Mouse (Mus musculus) forebrain, embryonic 12.5 days (tissue): ENCODE measurements at regions not wholly inside any gene's neighbourhood (a gene's known extent, or its start where the extent isn't known, plus 50 kb on each side); places are given as distances from the start of the nearest gene placed in this dataset.

Experiments used
- ATAC-seq: fragments of 200-750 bp; cut with Nextera tagmentation; 2 replicates; pipeline ENCODE4 v1.8.0; 2017; ENCODE audit warnings: moderate TSS enrichment; ENCODE audit not compliant: low FRiP score
- H3K27ac ChIP-seq: fragments of 300-500 bp; sonication (generic); 2 replicates; pipeline ENCODE4 v1.5.1; 2016; ENCODE audit warnings: mild to moderate bottlenecking
- H3K27me3 ChIP-seq: fragments of 300-500 bp; sonication (generic); 2 replicates; pipeline ENCODE4 v1.6.1; 2016; ENCODE audit warnings: mild to moderate bottlenecking
- H3K36me3 ChIP-seq: fragments of 300-500 bp; sonication (generic); replicated peaks from 2 replicates; pipeline ENCODE4 v1.6.1; 2016; ENCODE audit warnings: mild to moderate bottlenecking
- H3K4me1 ChIP-seq: fragments of 300-500 bp; sonication (generic); 2 replicates; pipeline ENCODE4 v1.6.1; 2016
- H3K4me2 ChIP-seq: fragments of 300-500 bp; sonication (generic); 2 replicates; pipeline ENCODE4 v1.6.1; 2016; ENCODE audit warnings: mild to moderate bottlenecking, moderate library complexity
- H3K4me3 ChIP-seq: fragments of 300-500 bp; sonication (generic); replicated peaks from 2 replicates; pipeline ENCODE4 v1.5.1; 2016; ENCODE audit warnings: mild to moderate bottlenecking
- H3K9ac ChIP-seq: fragments of 300-500 bp; sonication (generic); 2 replicates; pipeline ENCODE4 v1.6.1; 2016; ENCODE audit warnings: mild to moderate bottlenecking
- H3K9me3 ChIP-seq: fragments of 300-500 bp; sonication (generic); 2 replicates; pipeline ENCODE4 v1.6.1; 2016
- WGBS: fragments of 180-500 bp; shearing (Covaris S2); methylation state at CpG from one replicate; pipeline ENCODE4 v1.1.7; 2016; 5-methylcytosine and 5-hydroxymethylcytosine counted together

DNA sequence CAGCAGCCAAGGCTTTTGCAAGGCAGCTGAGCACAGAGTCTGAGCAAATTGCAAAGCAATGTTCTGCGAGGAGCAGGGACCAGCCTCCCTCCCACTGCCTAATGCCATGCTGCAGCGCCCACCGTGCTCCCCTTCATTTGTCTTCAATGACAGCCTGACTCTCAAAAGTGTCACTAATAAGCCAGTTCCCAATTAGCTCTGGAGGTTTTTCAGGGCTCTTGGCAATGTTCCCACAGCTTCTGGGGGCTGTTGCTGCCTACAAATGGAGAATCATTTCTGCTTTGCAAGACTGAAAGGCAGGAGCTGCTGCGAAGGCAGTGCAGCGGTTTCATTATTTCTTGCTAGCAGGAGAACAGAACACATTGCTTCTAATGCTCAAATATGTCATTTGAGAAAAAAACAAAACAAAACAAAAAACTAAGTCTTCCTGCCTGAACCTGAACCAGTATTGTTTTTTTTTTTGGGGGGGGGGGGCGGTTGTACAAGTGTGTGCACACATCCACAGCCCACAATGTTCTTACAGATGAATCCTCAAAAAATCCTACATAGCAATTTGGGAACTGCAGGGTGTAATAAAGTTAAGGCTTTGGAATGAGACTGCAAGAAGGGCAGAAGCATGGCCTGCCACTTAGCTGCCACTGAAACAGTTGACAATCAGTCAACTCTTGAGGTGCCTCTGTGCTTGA, 283.5 kb upstream of the Emcn start:
- H3K36me3 ChIP-seq, result no peaks in the 10 kb centered on the region
- no peaks in the 10 kb centered on the region for H3K9me3 ChIP-seq
- peak overlapping the region; percentile 86 for H3K27ac ChIP-seq
- H3K9ac ChIP-seq, result no peak overlapping the region
- H3K4me3 ChIP-seq, result no peak overlapping the region
- ATAC-seq, result peak; percentile 95
- 26% methylated on average over 6 of the region's 6 CpGs for WGBS
- H3K4me1 ChIP-seq, result peaks cover 13% of the 10 kb centered on the region; the same call in 1 of the 2 replicates
- no peaks in the 10 kb centered on the region for H3K27me3 ChIP-seq
- peak overlapping the region; percentile 10; the same call in 1 of the 2 replicates for H3K4me2 ChIP-seq

DNA sequence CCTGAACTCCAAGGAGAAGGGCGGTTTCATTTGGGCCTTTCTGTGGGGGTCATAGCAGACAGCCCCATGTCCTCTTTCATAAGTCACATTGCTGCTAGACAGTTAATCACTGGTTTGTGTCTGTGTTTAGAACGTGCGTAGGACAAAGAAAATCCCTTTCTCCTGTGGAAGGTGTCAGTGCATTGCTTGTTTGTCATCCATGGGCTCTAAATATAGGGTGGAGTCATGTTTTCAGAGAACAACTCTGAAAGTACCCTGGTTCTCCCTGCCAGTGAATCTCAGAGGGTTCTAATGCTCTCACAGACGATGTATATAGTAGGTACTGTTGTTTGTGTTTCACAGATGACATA, 283.0 kb upstream of the Emcn start:
- H3K4me2 ChIP-seq, result no peak overlapping the region
- WGBS, result 53% methylated on average over 4 of the region's 4 CpGs

DNA sequence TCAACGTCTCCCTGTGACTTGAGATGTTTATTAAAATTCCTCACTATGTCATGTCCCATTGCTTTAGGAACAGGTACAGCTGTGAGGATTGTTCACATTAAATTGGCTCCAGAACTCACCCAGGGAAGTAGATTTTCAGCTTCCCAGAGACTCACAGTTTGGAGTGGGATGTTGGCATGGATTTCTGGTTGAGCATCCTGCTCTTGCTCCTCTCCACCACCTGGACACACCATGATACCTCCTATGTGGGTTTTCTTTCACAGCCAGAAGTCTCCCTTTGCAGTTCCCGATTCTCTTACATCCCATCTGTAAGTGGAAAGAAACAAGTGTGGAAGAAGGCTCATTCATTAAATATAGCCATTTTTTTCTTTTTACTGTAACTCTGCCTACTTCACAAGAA, 278.8 kb upstream of the Emcn start:
- no peaks in the 10 kb centered on the region for H3K36me3 ChIP-seq
- no peak overlapping the region for H3K9ac ChIP-seq
- H3K4me1 ChIP-seq, result peaks cover 6% of the 10 kb centered on the region; the same call in 1 of the 2 replicates
- 84% methylated on average over 2 of the region's 2 CpGs for WGBS
- no peaks in the 10 kb centered on the region for H3K27me3 ChIP-seq
- no peak overlapping the region for H3K27ac ChIP-seq
- H3K4me3 ChIP-seq, result no peak overlapping the region
- ATAC-seq, result no peak
- no peaks in the 10 kb centered on the region for H3K9me3 ChIP-seq
- no peak overlapping the region for H3K4me2 ChIP-seq

More for the DNA sequence above, 283.0 kb upstream of the Emcn start:
- Histone ChIP-seq H3K36me3 (no peaks in the 10 kb centered on the region), H3K27ac (peak overlapping the region; percentile 86), H3K4me1 (peaks cover 13% of the 10 kb centered on the region; the same call in 1 of the 2 replicates), H3K4me3 (no peak overlapping the region), H3K9ac (no peak overlapping the region), H3K9me3 (no peaks in the 10 kb centered on the region), H3K27me3 (no peaks in the 10 kb centered on the region)
- no peak for ATAC-seq

DNA sequence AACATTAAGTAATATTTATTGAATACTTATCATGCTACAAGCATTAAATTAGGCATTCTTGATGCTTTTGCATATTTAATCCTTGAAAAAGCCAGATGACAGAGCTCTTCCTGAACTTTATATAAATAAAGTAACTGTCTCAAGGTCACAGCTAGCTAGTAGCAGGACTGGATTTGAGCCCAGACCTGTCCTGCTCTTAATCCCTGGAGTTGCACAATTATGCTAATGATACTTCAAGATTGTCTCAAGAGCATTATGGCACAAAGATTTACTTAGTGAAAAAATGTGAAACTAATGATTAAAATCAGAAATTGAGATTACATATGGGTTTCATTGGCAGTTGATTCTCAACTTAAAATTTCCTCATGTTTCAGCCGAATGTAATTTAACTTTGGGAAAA, 273.5 kb upstream of the Emcn start:
- H3K4me1 ChIP-seq, result no peaks in the 10 kb centered on the region
- 84% methylated on average over 1 of the region's 1 CpGs for WGBS
- no peak overlapping the region for H3K4me3 ChIP-seq
- no peaks in the 10 kb centered on the region for H3K36me3 ChIP-seq
- H3K4me2 ChIP-seq, result no peak overlapping the region
- no peaks in the 10 kb centered on the region for H3K27me3 ChIP-seq
- H3K9me3 ChIP-seq, result no peaks in the 10 kb centered on the region
- H3K27ac ChIP-seq, result no peak overlapping the region
- ATAC-seq, result no peak
- H3K9ac ChIP-seq, result no peak overlapping the region

DNA sequence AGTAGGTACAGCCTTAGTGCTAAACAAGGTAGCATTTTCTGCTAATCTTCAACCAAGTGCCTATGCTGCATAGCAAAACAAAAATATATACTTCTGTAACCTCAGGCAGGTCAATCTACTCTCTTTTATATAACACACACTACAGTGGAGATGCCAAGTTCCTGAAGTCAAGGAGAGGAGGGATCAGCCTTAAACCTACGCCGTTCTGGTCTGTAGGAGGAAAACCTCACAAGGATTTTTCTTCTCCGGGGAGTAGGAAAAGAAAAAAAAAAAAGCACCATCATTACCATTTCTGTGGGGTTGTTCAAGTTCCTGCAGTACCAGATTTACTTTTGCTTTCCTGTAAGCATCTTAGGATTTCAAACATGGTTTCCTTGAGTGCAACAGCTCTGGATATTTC, 271.5 kb upstream of the Emcn start:
- Histone ChIP-seq H3K9ac (no peak overlapping the region), H3K36me3 (no peaks in the 10 kb centered on the region), H3K4me3 (no peak overlapping the region), H3K27ac (no peak overlapping the region), H3K9me3 (no peaks in the 10 kb centered on the region), H3K27me3 (no peaks in the 10 kb centered on the region), H3K4me2 (no peak overlapping the region), H3K4me1 (no peaks in the 10 kb centered on the region)
- WGBS, result 91% methylated on average over 3 of the region's 3 CpGs
- no peak for ATAC-seq

DNA sequence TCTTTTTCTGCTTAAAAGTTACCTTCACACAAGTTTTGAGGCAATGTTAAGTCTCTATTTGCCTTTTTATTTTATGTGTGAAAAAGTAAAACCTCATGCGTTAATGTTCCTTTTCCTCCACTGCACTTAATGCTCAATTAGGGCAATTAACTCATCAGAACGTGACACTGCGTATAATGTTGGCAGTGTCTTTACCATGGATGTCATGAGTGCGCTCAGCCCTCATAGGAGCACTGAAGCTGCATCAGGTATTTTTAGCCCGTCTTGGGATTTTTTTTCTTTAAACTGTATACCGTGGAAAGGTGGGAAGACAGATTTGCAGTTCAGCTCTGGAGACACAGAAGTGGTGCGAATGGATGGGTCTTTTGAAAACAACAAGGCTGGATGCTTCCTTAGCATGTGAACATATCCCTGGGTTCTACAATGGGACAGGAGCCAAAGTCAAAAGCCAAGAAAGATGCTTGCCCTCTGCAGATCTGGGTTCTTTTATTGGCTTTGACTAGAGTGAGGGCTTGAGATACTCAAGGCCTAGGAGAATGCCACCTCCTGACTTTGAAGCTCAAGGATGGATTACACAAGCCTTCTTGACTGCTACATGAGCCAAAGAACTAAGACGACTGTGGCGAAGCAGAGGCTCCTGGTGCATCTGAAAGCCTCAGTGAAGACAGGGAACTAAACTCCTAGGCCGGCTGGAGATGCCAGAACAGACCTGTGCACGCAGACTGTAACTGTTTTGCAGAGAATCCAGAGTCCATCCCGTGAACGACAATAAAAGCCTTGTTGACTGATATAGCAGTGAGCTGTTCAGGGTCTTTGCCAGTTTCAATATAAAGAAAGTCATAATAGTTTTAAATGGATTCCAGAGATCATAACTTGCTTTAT, 262.9 kb upstream of the Emcn start:
- H3K4me1 ChIP-seq, result no peaks in the 10 kb centered on the region
- no peak for ATAC-seq
- WGBS, result 89% methylated on average over 13 of the region's 13 CpGs

DNA sequence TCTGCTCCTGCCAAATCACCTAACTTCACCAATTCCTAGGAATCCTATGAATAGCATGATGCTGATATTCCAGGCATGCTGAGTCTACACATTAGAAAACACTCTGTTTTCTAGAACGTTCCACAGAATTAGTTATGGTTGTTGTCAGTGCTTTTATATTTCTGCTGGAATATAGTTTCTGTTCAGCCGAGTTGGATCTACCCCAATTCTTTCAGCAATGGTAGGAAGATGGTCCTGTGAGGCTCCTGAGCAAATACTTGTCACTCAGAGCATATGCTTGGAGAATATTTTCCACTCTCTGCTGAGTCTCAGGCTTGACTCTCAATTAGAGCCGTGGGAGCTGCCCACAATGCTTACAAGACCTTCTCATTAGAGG, 262.3 kb upstream of the Emcn start:
- H3K4me3 ChIP-seq, result no peak overlapping the region
- no peaks in the 10 kb centered on the region for H3K4me1 ChIP-seq
- H3K27me3 ChIP-seq, result no peaks in the 10 kb centered on the region
- WGBS, result 84% methylated on average over 3 of the region's 3 CpGs
- H3K4me2 ChIP-seq, result no peak overlapping the region
- ATAC-seq, result no peak
- no peak overlapping the region for H3K27ac ChIP-seq
- H3K9me3 ChIP-seq, result no peaks in the 10 kb centered on the region
- no peaks in the 10 kb centered on the region for H3K36me3 ChIP-seq
- no peak overlapping the region for H3K9ac ChIP-seq

More for the DNA sequence above, 262.9 kb upstream of the Emcn start:
- H3K36me3 ChIP-seq, result no peaks in the 10 kb centered on the region
- no peak overlapping the region for H3K9ac ChIP-seq
- H3K27ac ChIP-seq, result no peak overlapping the region
- no peak overlapping the region for H3K4me3 ChIP-seq
- H3K4me2 ChIP-seq, result no peak overlapping the region
- no peaks in the 10 kb centered on the region for H3K9me3 ChIP-seq
- H3K27me3 ChIP-seq, result no peaks in the 10 kb centered on the region

DNA sequence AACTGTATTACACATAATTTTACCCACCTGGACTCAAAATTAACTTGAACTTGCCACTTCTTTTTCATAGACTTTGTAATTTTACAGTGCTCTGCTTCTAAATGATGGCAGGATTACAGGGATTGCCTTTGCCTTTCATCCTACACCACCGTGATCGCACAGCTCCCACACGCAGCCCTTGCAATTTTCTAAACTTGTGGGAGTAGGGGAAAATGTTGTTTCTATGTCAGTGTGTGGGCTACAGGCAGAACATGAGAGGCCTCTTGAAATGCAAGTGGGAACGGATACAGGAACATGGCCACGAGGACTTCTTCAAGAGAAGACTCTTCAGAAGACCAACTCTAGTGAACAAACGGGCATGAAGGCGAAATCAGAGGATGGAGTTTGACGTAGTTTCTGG, 254.0 kb upstream of the Emcn start:
- no peaks in the 10 kb centered on the region for H3K36me3 ChIP-seq
- no peak overlapping the region for H3K4me2 ChIP-seq
- no peaks in the 10 kb centered on the region for H3K4me1 ChIP-seq
- no peak overlapping the region for H3K9ac ChIP-seq
- no peaks in the 10 kb centered on the region for H3K27me3 ChIP-seq
- no peak overlapping the region for H3K27ac ChIP-seq
- no peak for ATAC-seq
- 94% methylated on average over 8 of the region's 8 CpGs for WGBS
- no peak overlapping the region for H3K4me3 ChIP-seq
- no peaks in the 10 kb centered on the region for H3K9me3 ChIP-seq

DNA sequence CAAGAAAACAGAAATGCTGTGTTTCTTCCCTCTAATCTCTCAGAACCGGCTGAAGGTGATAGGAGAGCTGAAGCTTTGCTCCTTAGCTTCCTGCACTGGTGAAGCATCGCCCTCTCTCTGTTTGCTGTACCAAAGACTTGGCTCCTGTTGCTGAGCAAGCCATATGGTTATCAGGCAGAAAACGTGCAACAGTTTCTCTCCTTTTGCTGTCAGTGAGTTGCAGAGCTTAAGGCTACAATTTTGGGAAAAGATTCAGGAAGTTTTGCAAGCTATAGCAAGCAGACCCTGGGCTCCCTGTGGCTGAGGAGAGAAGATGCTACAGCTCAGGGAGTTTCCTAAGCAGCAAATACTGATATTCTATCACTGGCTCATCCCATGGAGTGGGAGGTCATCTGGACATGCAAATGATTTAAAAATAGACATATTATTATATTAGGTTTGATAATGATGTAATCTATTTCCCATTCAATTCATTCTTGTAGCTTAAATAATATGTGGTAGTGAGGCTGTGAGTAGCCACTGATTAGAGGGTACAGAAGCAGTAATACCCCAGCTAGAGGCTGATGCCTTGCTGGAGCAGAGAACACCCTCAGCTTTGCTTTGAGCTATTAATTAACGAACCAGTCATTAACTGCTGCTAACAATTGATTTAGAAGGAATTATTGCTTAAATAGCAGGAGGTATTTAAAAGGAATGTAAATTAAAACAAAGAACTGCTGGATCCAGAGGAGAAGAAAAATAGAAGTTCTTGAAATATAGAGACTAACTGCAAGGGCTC, 240.1 kb upstream of the Emcn start:
- H3K27me3 ChIP-seq, result no peaks in the 10 kb centered on the region
- no peak overlapping the region for H3K27ac ChIP-seq
- H3K4me2 ChIP-seq, result no peak overlapping the region
- ATAC-seq, result no peak
- no peaks in the 10 kb centered on the region; the same call in 1 of the 2 replicates for H3K4me1 ChIP-seq
- H3K36me3 ChIP-seq, result no peaks in the 10 kb centered on the region
- H3K4me3 ChIP-seq, result no peak overlapping the region
- WGBS, result 56% methylated on average over 4 of the region's 4 CpGs
- H3K9me3 ChIP-seq, result no peaks in the 10 kb centered on the region
- no peak overlapping the region for H3K9ac ChIP-seq

DNA sequence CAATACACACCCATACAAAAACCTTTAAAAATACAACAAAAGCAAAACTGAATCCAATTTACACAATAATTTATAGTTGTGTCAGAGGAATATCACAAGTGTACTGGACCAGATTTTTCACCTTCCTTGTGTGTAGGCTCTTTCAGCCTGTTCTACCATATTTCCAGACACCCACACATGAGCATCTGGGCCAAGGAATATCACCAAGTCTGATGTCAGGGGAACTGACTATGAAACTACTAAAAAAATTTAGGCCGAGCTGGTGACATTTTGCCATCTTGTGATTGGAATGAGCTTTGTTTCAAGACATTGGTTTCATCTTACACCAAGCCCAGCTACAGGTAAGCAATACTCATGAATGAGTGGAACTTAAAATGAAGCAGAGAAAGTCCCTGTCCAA, 234.9 kb upstream of the Emcn start:
- ATAC-seq, result no peak
- Histone ChIP-seq H3K27ac (no peak overlapping the region), H3K36me3 (no peaks in the 10 kb centered on the region), H3K4me3 (no peak overlapping the region), H3K4me1 (no peaks in the 10 kb centered on the region; the same call in 1 of the 2 replicates), H3K27me3 (no peaks in the 10 kb centered on the region), H3K4me2 (no peak overlapping the region), H3K9ac (no peak overlapping the region), H3K9me3 (no peaks in the 10 kb centered on the region)
- 89% methylated on average over 1 of the region's 1 CpGs for WGBS

DNA sequence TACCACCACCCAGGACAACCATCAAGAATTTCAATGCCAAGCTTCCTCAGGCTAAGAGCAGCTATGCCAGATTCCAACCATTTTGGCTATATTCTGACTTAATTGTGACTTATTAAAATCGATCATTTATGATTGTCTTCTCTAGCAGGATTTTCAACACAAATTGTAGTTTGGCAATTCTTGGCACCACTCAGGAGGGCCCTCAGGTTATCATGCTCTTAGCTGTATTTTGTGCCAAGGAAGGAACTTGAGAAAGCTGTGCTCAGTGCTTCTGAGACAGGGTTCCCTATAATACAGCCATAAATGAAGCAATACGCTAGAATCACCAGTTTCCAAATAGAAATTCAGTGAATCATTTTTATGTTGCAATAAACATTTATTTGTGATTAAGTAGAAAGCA, 232.7 kb upstream of the Emcn start:
- no peak overlapping the region for H3K9ac ChIP-seq
- ATAC-seq, result no peak
- WGBS, result 92% methylated on average over 2 of the region's 2 CpGs
- H3K4me1 ChIP-seq, result no peaks in the 10 kb centered on the region
- H3K27ac ChIP-seq, result no peak overlapping the region
- no peaks in the 10 kb centered on the region for H3K27me3 ChIP-seq
- H3K4me3 ChIP-seq, result no peak overlapping the region
- H3K9me3 ChIP-seq, result no peaks in the 10 kb centered on the region
- H3K4me2 ChIP-seq, result no peak overlapping the region
- no peaks in the 10 kb centered on the region for H3K36me3 ChIP-seq

DNA sequence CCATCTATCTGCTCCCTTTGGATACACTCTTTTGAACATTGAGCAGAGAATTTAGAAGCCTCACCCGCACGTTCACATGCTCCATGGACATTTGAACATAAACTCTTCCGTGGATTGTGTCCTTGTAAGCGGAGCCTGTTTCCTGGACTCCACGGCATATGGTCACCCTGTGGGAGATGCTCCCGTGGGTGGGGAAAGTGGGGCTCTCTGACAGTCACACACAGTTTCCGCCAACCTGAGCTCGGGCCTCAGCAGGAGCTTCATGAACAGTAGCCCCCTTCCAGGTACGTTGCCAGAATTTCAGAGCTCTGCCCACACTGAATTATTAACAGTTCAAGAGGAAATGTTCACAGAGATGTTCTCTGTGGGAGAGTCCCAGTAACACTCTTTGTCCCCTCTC, 231.1 kb upstream of the Emcn start:
- Histone ChIP-seq H3K4me3 (no peak overlapping the region), H3K9me3 (no peaks in the 10 kb centered on the region), H3K36me3 (no peaks in the 10 kb centered on the region), H3K27ac (no peak overlapping the region), H3K4me2 (no peak overlapping the region), H3K4me1 (no peaks in the 10 kb centered on the region), H3K27me3 (no peaks in the 10 kb centered on the region), H3K9ac (no peak overlapping the region)
- 94% methylated on average over 9 of the region's 9 CpGs for WGBS
- no peak for ATAC-seq
